Mouse (Mus musculus) Muller cell, postnatal 12 days (primary cell): ENCODE data around the gene Nol12.

Experiments
- DNase-seq: peaks from one replicate; pipeline ENCODE4 v3.0.0-alpha.2; 2015; ENCODE audit errors: inconsistent ontology term

The Nol12 gene

GRCm38 (mm10) chr15:78990970-78991525 is 56.3 kb downstream of the Nol12 start:
- DNase-seq = no peak

DNA sequence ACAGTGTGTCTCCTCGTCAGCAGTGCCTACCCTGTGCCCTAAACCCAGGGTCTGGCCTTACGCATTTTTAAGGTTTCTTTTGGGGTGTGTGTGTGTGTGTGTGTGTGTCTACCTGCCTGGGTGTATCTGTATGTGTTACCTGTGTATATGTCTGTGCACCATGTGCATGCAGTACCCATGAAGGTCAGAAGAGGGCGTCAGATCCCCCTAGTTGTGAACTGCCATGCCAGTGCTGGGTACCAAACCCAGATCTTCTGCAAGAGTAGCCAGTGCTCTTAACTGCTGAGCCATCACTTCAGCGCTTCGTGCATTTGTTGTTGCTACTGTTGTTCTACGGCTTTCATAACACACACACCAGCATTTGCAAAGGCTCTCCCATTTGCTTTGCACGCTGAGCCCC is 57.5 kb downstream of the Nol12 start:
- no peak for DNase-seq

- no peak for DNase-seq
Observed at GRCm38 (mm10) chr15:78992925-78993324, 58.2 kb downstream of the Nol12 start.
